Mouse (Mus musculus) C2C12 (cell line): ENCODE measurements at regions not wholly inside any gene's neighbourhood (a gene's known extent, or its start where the extent isn't known, plus 50 kb on each side); places are given as distances from the start of the nearest gene placed in this dataset.

Source experiments
- CEBPB ChIP-seq: IDR thresholded peaks from one replicate; pipeline ENCODE4 v1.6.1; 2011; ENCODE audit warnings: low read depth, mild to moderate bottlenecking, control low read depth, moderate library complexity
- CTCF ChIP-seq: IDR thresholded peaks from one replicate; pipeline ENCODE4 v1.5.1; 2011; ENCODE audit not compliant: control insufficient read depth, insufficient read depth, insufficient read length
- FOSL1 ChIP-seq: IDR thresholded peaks from one replicate; pipeline ENCODE4 v1.8.0; 2011; ENCODE audit warnings: mild to moderate bottlenecking, low read length; ENCODE audit not compliant: poor library complexity, insufficient read depth, severe bottlenecking
- MAX ChIP-seq: IDR thresholded peaks from one replicate; pipeline ENCODE4 v1.6.1; 2011; ENCODE audit warnings: mild to moderate bottlenecking, control low read depth

DNA sequence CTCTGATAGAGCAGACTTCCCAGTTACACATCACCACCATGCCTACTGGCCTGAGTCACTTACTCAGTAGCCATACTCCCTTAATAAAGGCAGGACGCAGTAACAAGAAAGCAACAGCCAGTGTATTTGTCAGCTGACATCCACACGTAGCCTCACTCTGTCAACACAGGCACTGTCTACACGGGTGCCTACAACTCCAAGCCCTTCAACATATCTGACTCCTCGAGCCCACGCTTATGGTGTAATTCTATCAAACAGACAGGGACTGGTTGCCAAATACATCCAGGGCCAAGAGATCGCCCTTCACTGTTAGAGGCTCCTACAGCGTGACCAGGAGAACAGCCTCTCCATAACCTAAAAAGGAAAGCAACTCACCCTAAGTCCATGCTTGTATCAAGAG is 188.1 kb upstream of the Spred2 start:
- TF ChIP-seq MAX (no peak), CTCF (no peak), FOSL1 (no peak), CEBPB (no peak)
